Mouse (Mus musculus) kidney, postnatal 25 days (tissue): ENCODE results near the gene Fgfr1op.

Source experiments
- DNase-seq, 2 experiments: peaks; one replicate each; pipeline ENCODE4 v3.0.0; 2021; ENCODE audit warnings: mixed read lengths in 2 of 2

Fgfr1op gene

GRCm38 (mm10) chr17:8170331-8170730 lies 5.0 kb downstream of the Fgfr1op start:
- DNase-seq: no peak

- DNase-seq: no peak
Measured at GRCm38 (mm10) chr17:8171081-8171480, 5.8 kb downstream of the Fgfr1op start.

DNA sequence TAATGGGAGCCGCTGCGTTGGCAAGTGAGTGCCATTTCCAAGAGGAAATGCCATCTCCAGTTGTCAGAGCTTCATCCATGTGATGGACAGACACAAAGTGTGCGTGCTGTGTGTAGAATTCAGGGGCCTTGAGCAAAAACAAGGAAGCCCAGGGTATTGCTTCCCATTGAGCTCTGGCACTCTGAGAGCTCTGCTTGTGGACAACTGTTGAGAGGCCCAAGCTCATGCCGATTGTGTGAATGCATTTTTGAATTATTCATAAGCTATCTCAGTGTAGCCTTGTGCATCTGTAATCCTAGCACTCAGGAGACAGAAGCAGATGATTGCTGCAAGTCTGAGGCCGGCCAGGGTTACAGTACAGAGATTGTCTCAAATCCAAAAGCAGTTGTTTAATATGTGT lies 11.8 kb downstream of the Fgfr1op start:
- no peak for DNase-seq

DNA sequence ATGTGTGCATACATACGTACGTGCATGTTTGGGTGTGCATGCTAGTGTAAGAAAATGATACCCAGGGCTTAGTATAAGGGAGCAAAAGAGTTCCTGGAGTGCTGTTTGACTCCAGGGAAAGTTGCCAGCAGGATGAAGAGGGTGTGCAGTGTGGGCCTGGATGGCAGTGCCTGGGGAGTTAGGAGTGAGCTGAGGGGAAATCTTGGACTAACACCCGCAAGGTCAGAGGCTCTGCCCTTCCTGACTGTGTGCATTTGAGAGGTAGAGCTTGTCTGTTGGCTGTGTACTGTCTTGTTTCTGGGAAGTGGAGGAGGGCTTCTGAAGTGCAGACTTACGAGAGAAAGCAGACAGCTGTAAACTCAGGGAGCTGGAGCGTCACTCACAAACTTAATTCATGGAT lies 18.5 kb downstream of the Fgfr1op start:
- DNase-seq: no peak

GRCm38 (mm10) chr17:8184217-8184616 lies 18.9 kb downstream of the Fgfr1op start:
- DNase-seq: no peak

- DNase-seq: no peak
Measured at GRCm38 (mm10) chr17:8193678-8194077, 28.4 kb downstream of the Fgfr1op start.

GRCm38 (mm10) chr17:8195685-8196376 lies 30.5 kb downstream of the Fgfr1op start:
- no peak for DNase-seq

GRCm38 (mm10) chr17:8197652-8198051 lies 32.4 kb downstream of the Fgfr1op start:
- no peak for DNase-seq

DNA sequence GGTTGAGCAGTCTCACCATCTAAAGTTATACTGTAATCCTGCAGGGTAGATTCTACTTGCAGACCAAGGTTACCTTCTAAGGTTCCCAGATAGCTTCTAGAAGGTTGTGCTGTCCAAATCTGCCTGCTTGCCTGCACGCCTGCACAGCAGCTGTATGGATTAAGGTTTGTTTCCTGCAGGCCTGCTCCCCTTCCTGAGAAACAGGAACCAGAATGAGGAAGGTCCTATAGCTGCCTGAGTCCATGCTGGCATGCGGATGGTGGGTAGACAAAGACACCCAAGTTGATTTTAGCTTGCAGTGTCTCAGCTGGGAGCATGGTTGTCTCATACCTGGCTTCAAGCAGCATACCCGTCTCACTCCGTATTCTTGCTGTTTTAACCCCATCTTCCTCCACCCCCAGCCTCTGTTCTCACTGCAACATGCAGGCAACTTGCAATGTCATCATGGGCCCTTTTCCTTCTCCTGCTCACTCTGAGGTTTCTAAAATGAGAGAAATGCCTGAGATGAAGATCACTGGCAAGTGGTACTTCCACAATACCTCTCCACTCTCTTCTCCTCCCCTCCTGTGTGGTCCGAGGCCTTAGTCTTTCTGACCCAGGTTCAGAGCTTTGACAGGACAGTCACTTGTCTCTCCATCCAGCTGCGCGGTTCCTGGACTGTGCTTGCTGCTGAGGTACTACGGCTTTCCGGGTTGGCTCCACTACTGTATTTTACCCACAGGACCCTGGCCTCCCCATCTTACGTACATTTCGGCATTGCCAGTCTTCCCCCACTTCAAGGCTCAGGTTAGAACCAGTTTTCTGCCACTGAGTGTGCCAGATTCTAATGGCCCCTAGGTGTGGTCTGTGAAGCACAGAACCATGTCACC lies 34.0 kb downstream of the Fgfr1op start:
- DNase-seq: no peak

- DNase-seq: no peak
Measured at GRCm38 (mm10) chr17:8199936-8200330, 34.6 kb downstream of the Fgfr1op start.

DNA sequence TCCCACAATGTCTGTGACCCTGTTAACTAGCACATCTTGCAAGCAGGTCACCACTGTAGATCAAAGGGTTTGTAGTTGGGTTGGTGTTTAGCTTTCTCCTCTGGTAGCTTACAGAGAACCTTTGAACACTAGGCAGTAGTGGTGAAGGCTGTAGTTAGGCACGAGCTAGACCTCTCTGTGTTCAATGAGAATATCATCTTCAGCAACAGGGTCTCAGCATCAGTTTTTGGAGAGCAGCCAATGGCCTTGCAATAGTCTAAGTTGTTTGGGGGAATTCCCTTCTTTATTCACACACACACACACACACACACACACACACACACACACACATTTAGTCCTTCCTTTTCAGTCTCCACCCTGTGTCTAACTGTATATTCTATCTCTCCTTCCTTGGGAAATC lies 38.2 kb downstream of the Fgfr1op start:
- no peak for DNase-seq

DNA sequence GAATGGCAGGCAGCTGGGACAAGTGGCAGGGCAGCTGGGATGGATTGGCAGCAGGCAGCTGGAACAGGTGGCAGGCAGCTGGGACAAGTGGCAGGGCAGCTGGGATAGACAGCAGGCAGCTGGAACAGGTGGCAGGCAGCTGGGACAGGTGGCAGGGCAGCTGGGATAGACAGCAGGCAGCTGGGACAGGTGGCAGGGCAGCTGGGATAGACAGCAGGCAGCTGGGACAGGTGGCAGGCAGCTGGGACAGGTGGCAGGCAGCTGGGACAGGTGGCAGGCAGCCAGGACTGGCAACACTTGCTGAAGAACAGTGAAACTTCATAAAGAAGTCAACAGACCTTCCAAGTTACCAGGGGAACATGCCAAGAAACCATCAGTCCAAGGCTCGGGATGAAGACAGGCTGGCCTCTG lies 39.9 kb downstream of the Fgfr1op start:
- DNase-seq: peak in 1 of 2 experiments; percentile 40

- no peak for DNase-seq
Measured at GRCm38 (mm10) chr17:8206691-8207090, 41.4 kb downstream of the Fgfr1op start.

GRCm38 (mm10) chr17:8209696-8210095 lies 44.4 kb downstream of the Fgfr1op start:
- DNase-seq: no peak

DNA sequence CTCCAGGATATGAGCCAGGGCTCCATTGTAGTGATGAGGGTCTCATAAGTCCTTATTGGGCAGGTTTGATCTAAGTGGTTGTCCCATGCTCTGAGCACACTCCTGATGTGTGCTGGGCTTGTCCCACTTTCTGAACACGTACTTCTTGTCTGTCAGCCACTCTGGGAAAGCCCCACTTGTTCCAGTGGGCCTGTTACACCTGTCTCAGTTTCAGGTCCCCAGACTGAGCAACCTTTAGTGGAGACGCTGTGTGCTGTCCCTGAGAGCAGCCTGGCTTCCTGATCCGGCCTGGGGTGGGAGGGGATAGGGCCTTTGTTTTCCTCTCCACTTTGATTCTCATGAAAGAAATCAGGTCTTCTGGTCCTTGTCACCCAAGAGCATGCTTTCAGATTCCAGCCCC lies 44.9 kb downstream of the Fgfr1op start:
- no peak for DNase-seq

GRCm38 (mm10) chr17:8210675-8211074 lies 45.4 kb downstream of the Fgfr1op start:
- DNase-seq: no peak

DNA sequence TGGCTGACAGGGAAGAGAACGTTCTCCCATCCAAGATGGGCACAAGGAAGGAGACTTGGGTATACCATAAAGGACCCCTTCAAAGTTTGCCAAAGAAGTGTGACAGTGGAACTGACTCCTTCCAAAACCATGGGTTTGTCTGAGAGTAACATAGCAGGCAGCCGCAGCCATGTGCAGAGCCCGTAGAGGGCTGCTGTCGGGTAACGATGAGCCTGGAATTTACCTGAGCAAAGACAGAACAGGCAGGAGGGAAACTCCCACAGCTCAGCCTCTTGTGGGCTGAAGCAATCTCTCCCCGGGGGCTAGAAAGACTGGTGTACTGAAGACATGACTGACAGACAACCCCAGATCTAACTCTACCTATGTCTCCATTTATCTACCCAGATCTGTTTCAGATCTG lies 46.1 kb downstream of the Fgfr1op start:
- DNase-seq: no peak

DNA sequence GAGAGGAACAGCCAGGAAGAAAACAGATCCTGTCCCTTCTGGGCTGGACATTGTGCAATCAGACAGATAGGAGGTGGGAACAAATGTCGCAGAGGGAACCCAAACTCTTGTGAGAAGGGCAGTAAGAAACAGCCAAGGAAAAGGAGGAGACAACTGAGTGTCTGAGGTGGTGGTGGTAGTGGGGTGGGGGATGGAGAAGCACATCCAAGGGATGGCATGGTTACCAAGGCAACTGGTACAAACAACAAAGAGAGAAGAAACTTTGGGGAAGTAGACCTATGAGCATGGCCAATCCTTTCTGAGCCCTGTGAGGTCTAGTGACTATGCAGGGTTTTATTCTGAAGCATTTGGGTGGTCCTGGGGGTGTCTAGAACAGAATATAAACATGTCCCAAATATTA lies 49.1 kb downstream of the Fgfr1op start:
- no peak for DNase-seq

- DNase-seq: no peak
Measured at GRCm38 (mm10) chr17:8215016-8215745, 49.9 kb downstream of the Fgfr1op start.

- peak in 1 of 2 experiments; percentile 16 for DNase-seq
Measured at GRCm38 (mm10) chr17:8223225-8223624, 57.9 kb downstream of the Fgfr1op start.

- peak in 1 of 2 experiments; percentile 6 for DNase-seq
Measured at GRCm38 (mm10) chr17:8224072-8224471, 58.8 kb downstream of the Fgfr1op start.

GRCm38 (mm10) chr17:8225166-8225565 lies 59.9 kb downstream of the Fgfr1op start:
- DNase-seq: peak in 1 of 2 experiments; percentile 33

DNA sequence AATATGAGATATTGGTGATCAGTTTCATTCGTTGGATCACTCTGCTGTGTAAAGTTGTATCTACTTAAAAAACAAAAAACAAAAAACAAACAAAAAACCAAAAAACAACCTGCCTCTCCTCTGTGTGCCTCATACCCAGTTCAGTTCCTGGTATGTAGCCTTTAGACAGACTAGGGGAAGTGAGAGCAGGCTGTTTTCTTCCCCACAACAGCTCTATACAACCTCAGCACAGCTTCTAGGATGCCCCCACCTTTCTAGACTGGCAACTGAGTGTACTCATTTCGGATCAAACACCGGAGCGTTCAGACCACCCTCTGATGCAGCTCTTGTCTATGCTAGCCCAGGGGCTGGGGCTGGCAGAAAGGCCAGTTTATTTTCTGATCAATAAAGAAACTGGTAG lies 60.4 kb downstream of the Fgfr1op start:
- DNase-seq: peak in 1 of 2 experiments; percentile 5
